Mouse (Mus musculus): Measurements from ENCODE around the gene Higd1b. TPM values are rescaled to one million over a fixed set of nuclear protein-coding genes. Genes with fewer than 3 reads are reported as not detected.

The Higd1b gene
- total and polyA plus RNA-seq, 2 experiments: not detected

GRCm38 (mm10) chr11:102887433-102887832 is 51.8 kb downstream of the Higd1b start:
- H3K4me3 ChIP-seq (ENCODE audit: insufficient read depth, low read depth, low read length): no peak overlapping the region
- no peak overlapping the region for H3K9ac ChIP-seq (ENCODE audit: low read depth, low read length)
- 71% methylated on average over 4 of the region's 5 CpGs for WGBS
- no peak for DNase-seq (ENCODE audit: extremely low read depth, low read depth, low spot score)
- no peaks in the 10 kb centered on the region for H3K27me3 ChIP-seq (ENCODE audit: control insufficient read depth, insufficient read depth, low read length)
- H3K27ac ChIP-seq (replicated peaks; ENCODE audit: insufficient read depth, low read depth, low read length): no peak overlapping the region
- no peaks in the 10 kb centered on the region for H3K79me2 ChIP-seq (ENCODE audit: control insufficient read depth, insufficient read depth, low read length)
- TF ChIP-seq CTCF (IDR thresholded peaks at IDR 0.05; ENCODE audit: low read depth, low read length) (no peak), POLR2A (IDR thresholded peaks at IDR 0.05; ENCODE audit: extremely low read depth, insufficient read depth, low read length) (no peak)
- H3K4me1 ChIP-seq (ENCODE audit: control insufficient read depth, insufficient read depth, low read length): no peaks in the 10 kb centered on the region
- no peaks in the 10 kb centered on the region for H3K36me3 ChIP-seq (ENCODE audit: control insufficient read depth, insufficient read depth, low read length)

Other genes with a start within 250 kb of the Higd1b start
- 0.07 and 0.09 TPM in 2 replicates for gene Fzd2, start 231.5 kb upstream of the Higd1b start, total RNA-seq (2014; rRNA removed)
- gene Fzd2, start 231.5 kb upstream of the Higd1b start, polyA plus RNA-seq (2012; rRNA removed): 0.19 and 0.24 TPM in 2 replicates
- gene Meioc, start 172.1 kb upstream of the Higd1b start, total RNA-seq (2014; rRNA removed): not detected in 2 replicates
- gene Meioc, start 172.1 kb upstream of the Higd1b start, polyA plus RNA-seq (2012; rRNA removed): not detected in 2 replicates
- 11.5 and 11.8 TPM in 2 replicates for gene Ccdc43, start 138.1 kb upstream of the Higd1b start, total RNA-seq (2014; rRNA removed)
- 5.7 and 6.2 TPM in 2 replicates for gene Ccdc43, start 138.1 kb upstream of the Higd1b start, polyA plus RNA-seq (2012; rRNA removed)
- 2.1 and 3.4 TPM in 2 replicates for gene Adam11, start 74.4 kb upstream of the Higd1b start, total RNA-seq (2014; rRNA removed)
- gene Adam11, start 74.4 kb upstream of the Higd1b start, polyA plus RNA-seq (2012; rRNA removed): 4.3 and 8.7 TPM in 2 replicates
- gene Gjc1, start 16.1 kb upstream of the Higd1b start, total RNA-seq (2014; rRNA removed): 0.46 and 0.47 TPM in 2 replicates
- gene Gjc1, start 16.1 kb upstream of the Higd1b start, polyA plus RNA-seq (2012; rRNA removed): 0.11 and 0.26 TPM in 2 replicates
- 16.2 and 24.1 TPM in 2 replicates for gene Eftud2, start 45.1 kb downstream of the Higd1b start, total RNA-seq (2014; rRNA removed)
- gene Eftud2, start 45.1 kb downstream of the Higd1b start, polyA plus RNA-seq (2012; rRNA removed): 41.5 and 53.3 TPM in 2 replicates
- gene Ccdc103, start 45.4 kb downstream of the Higd1b start, total RNA-seq (2014; rRNA removed): 0.09 TPM in 1 of 2 replicates, not detected in the other
- gene Ccdc103, start 45.4 kb downstream of the Higd1b start, polyA plus RNA-seq (2012; rRNA removed): 0.06 TPM in 1 of 2 replicates, not detected in the other
- 0.07 TPM in 1 of 2 replicates, not detected in the other for gene Fam187a, start 49.3 kb downstream of the Higd1b start, total RNA-seq (2014; rRNA removed)
- not detected in 2 replicates for gene Fam187a, start 49.3 kb downstream of the Higd1b start, polyA plus RNA-seq (2012; rRNA removed)
- 0.18 and 0.20 TPM in 2 replicates for gene Gfap, start 65.1 kb downstream of the Higd1b start, total RNA-seq (2014; rRNA removed)
- gene Gfap, start 65.1 kb downstream of the Higd1b start, polyA plus RNA-seq (2012; rRNA removed): 0.29 and 0.35 TPM in 2 replicates
- gene Kif18b, start 89.3 kb downstream of the Higd1b start, total RNA-seq (2014; rRNA removed): 0.09 and 0.27 TPM in 2 replicates
- 0.05 and 0.12 TPM in 2 replicates for gene Kif18b, start 89.3 kb downstream of the Higd1b start, polyA plus RNA-seq (2012; rRNA removed)
- gene C1ql1, start 110.8 kb downstream of the Higd1b start, total RNA-seq (2014; rRNA removed): 0.27 TPM in 1 of 2 replicates, not detected in the other
- gene C1ql1, start 110.8 kb downstream of the Higd1b start, polyA plus RNA-seq (2012; rRNA removed): not detected in 2 replicates
- gene Nmt1, start 192.3 kb downstream of the Higd1b start, total RNA-seq (2014; rRNA removed): 16.8 and 23.9 TPM in 2 replicates
- 34.1 and 34.3 TPM in 2 replicates for gene Nmt1, start 192.3 kb downstream of the Higd1b start, polyA plus RNA-seq (2012; rRNA removed)
- gene Dcakd, start 192.5 kb downstream of the Higd1b start, total RNA-seq (2014; rRNA removed): 23.9 and 30.9 TPM in 2 replicates
- gene Dcakd, start 192.5 kb downstream of the Higd1b start, polyA plus RNA-seq (2012; rRNA removed): 45.8 and 46.3 TPM in 2 replicates

Measured in liver, adult 2 months (tissue).